Comparison of ENCODE assay signal across 34 mouse cellular contexts in genomic region chr1:110724900-110725299, GRCm38 (mm10).
"Had no signal": no experiment of that assay in that cellular context is flagged by ENCODE, and none has a peak within 500 bp of the region (broad histone marks: within the 10 kb centered on the region; RNA-seq: fewer than 3 reads in every experiment).

No protein-coding gene starts in this region.

- H3K27me3 ChIP-seq: heart, embryonic 12.5 days; heart, embryonic 13.5 days; heart, embryonic 15.5 days; hindbrain, embryonic 12.5 days; hindbrain, embryonic 13.5 days; hindbrain, embryonic 15.5 days; intestine, embryonic 15.5 days; kidney, embryonic 15.5 days had no signal

- H3K4me3 ChIP-seq: heart, embryonic 10.5 days; heart, embryonic 12.5 days; heart, embryonic 13.5 days; heart, embryonic 15.5 days; hindbrain, embryonic 10.5 days; hindbrain, embryonic 12.5 days; hindbrain, embryonic 13.5 days; hindbrain, embryonic 15.5 days; intestine, embryonic 15.5 days; kidney, embryonic 15.5 days; layer of hippocampus, adult 2 months had no signal

- H3K9me3 ChIP-seq: heart, embryonic 10.5 days; heart, embryonic 12.5 days; heart, embryonic 13.5 days; heart, embryonic 15.5 days; hindbrain, embryonic 10.5 days; hindbrain, embryonic 12.5 days; hindbrain, embryonic 13.5 days; hindbrain, embryonic 15.5 days; intestine, embryonic 15.5 days; kidney, embryonic 15.5 days had no signal

- H3K36me3 ChIP-seq: heart, embryonic 10.5 days; heart, embryonic 12.5 days; heart, embryonic 13.5 days; heart, embryonic 15.5 days; hindbrain, embryonic 10.5 days; hindbrain, embryonic 12.5 days; hindbrain, embryonic 13.5 days; hindbrain, embryonic 15.5 days; intestine, embryonic 15.5 days; kidney, embryonic 15.5 days had no signal

- DNase-seq: heart, postnatal 10 days; heart, postnatal 14 days; heart, postnatal 36 days; heart, postnatal 4 days; kidney, adult 11 months; kidney, adult 18-20 months; kidney, adult 2 months; kidney, adult 8-10 months; kidney, adult 9 months; kidney, postnatal 10 days; kidney, postnatal 14 days; kidney, postnatal 25 days; kidney, postnatal 36 days; kidney, postnatal 4 days; layer of hippocampus, adult 9-11 months; layer of hippocampus, postnatal 36 days had no signal

- ATAC-seq: hindbrain, embryonic 16.5 days; hindbrain, postnatal 0 days; inflammation-experienced regulatory T-cells, adult 6 months; intestine, embryonic 15.5 days; intestine, embryonic 16.5 days; intestine, postnatal 0 days had no signal

- H3K27ac ChIP-seq: heart, embryonic 10.5 days; heart, embryonic 13.5 days; heart, embryonic 15.5 days; hindbrain, embryonic 10.5 days; hindbrain, embryonic 12.5 days; hindbrain, embryonic 13.5 days; hindbrain, embryonic 14.5 days; hindbrain, embryonic 15.5 days; hindbrain, postnatal 0 days; intestine, embryonic 15.5 days; kidney, embryonic 15.5 days; kidney, postnatal 0 days; layer of hippocampus, adult 2 months had no signal

- H3K4me1 ChIP-seq: heart, embryonic 10.5 days; heart, embryonic 12.5 days; heart, embryonic 13.5 days; heart, embryonic 15.5 days; hindbrain, embryonic 10.5 days; hindbrain, embryonic 12.5 days; hindbrain, embryonic 13.5 days; hindbrain, embryonic 15.5 days; intestine, embryonic 15.5 days; kidney, embryonic 15.5 days had no signal
